Mouse (Mus musculus): ENCODE measurements around the gene Nlrp10.

Gene Nlrp10

GRCm38 (mm10) chr7:108894320-108894719 lies 35.7 kb downstream of the Nlrp10 start, which contains the start of gene Olfr519:
Gene Olfr519, minus strand, starts transcription at chr7:108894420.
- DNase-seq (ENCODE audit: low spot score): no peak

- no peak for DNase-seq (ENCODE audit: low spot score)
Observed at GRCm38 (mm10) chr7:108884906-108885305, 45.1 kb downstream of the Nlrp10 start, which contains the start of gene Olfr518. Gene Olfr518, minus strand, starts transcription at chr7:108885006.

- no peak for DNase-seq (ENCODE audit: low spot score)
Observed at GRCm38 (mm10) chr7:108872279-108872678, 57.7 kb downstream of the Nlrp10 start, which contains the start of gene Olfr517. Gene Olfr517, minus strand, starts transcription at chr7:108872379.

Measured in yolk sac, embryonic 10.5 days (tissue).